Mouse (Mus musculus) heart, embryonic 15.5 days (tissue): ENCODE data around the gene Rab19. TPM values are rescaled to one million over a fixed set of nuclear protein-coding genes. Genes with fewer than 3 reads are reported as not detected.

Experiments used
- ATAC-seq: fragments of 200-750 bp; cut with Nextera tagmentation; replicated peaks from 2 replicates; pipeline ENCODE4 v1.8.0; 2017; ENCODE audit warnings: low read depth, moderate TSS enrichment; ENCODE audit not compliant: insufficient number of reproducible peaks, insufficient read depth, low FRiP score
- H3K27ac ChIP-seq: fragments of 300-500 bp; sonication (generic); 2 replicates; pipeline ENCODE4 v1.5.1; 2015; ENCODE audit warnings: mild to moderate bottlenecking, inconsistent platforms
- H3K27me3 ChIP-seq: fragments of 300-500 bp; sonication (generic); 2 replicates; pipeline ENCODE4 v1.6.1; 2015; ENCODE audit warnings: inconsistent platforms
- H3K36me3 ChIP-seq: fragments of 300-500 bp; sonication (generic); 2 replicates; pipeline ENCODE4 v1.6.1; 2015; ENCODE audit warnings: mild to moderate bottlenecking, inconsistent platforms
- H3K4me1 ChIP-seq: fragments of 300-500 bp; sonication (generic); replicated peaks from 2 replicates; pipeline ENCODE4 v1.6.1; 2015; ENCODE audit warnings: inconsistent platforms
- H3K4me2 ChIP-seq: fragments of 300-500 bp; sonication (generic); 2 replicates; pipeline ENCODE4 v1.6.1; 2015; ENCODE audit warnings: inconsistent platforms, mild to moderate bottlenecking, moderate library complexity
- H3K4me3 ChIP-seq: fragments of 300-500 bp; sonication (generic); 2 replicates; pipeline ENCODE4 v1.5.1; 2015; ENCODE audit warnings: mild to moderate bottlenecking, inconsistent platforms
- H3K9ac ChIP-seq: fragments of 300-500 bp; sonication (generic); 2 replicates; pipeline ENCODE4 v1.6.1; 2015; ENCODE audit warnings: mild to moderate bottlenecking, inconsistent platforms
- H3K9me3 ChIP-seq: fragments of 300-500 bp; sonication (generic); replicated peaks from 2 replicates; pipeline ENCODE4 v1.6.1; 2016; ENCODE audit warnings: inconsistent platforms
- WGBS: fragments of 180-500 bp; shearing (Covaris S2); methylation state at CpG from one replicate; pipeline ENCODE4 v1.1.7; 2015; ENCODE audit warnings: mixed read lengths; 5-methylcytosine and 5-hydroxymethylcytosine counted together
- polyA plus RNA-seq: library from polyadenylated mRNA; unstranded; fragments of >200 nt; fragmentation: Nextera tagmentation; extraction: Ambion mirVana; gene quantifications from 2 replicates; pipeline ENCODE4 v1.2.1, GENCODE M21; 2015

Rab19 gene
- polyA plus RNA-seq, 1 experiment from 2014 or later: 0.50 TPM

- no peaks in the 10 kb centered on the region for H3K36me3 ChIP-seq
- H3K4me3 ChIP-seq: no peak overlapping the region
- no peaks in the 10 kb centered on the region for H3K27me3 ChIP-seq
- 57% methylated on average over 8 of the region's 8 CpGs for WGBS
- H3K4me1 ChIP-seq: peaks cover 15% of the 10 kb centered on the region
- H3K9me3 ChIP-seq: no peaks in the 10 kb centered on the region
- H3K4me2 ChIP-seq: no peak overlapping the region
- no peak overlapping the region for H3K27ac ChIP-seq
- H3K9ac ChIP-seq: no peak overlapping the region
- no peak for ATAC-seq
Observed at GRCm38 (mm10) chr6:39379749-39380148, 1.2 kb upstream of the Rab19 start.

- no peak overlapping the region for H3K4me3 ChIP-seq
- H3K9me3 ChIP-seq: no peaks in the 10 kb centered on the region
- H3K36me3 ChIP-seq: no peaks in the 10 kb centered on the region
- H3K4me2 ChIP-seq: no peak overlapping the region
- ATAC-seq: no peak
- no peak overlapping the region for H3K27ac ChIP-seq
- no peaks in the 10 kb centered on the region for H3K27me3 ChIP-seq
- 80% methylated on average over 3 of the region's 3 CpGs for WGBS
- H3K9ac ChIP-seq: no peak overlapping the region
- peaks cover 15% of the 10 kb centered on the region for H3K4me1 ChIP-seq
Observed at GRCm38 (mm10) chr6:39380276-39380675, 699 bp upstream of the Rab19 start.

GRCm38 (mm10) chr6:39389988-39390387, 9.0 kb downstream of the Rab19 start:
- no peak overlapping the region for H3K4me2 ChIP-seq
- H3K27ac ChIP-seq: no peak overlapping the region
- H3K4me3 ChIP-seq: no peak overlapping the region
- H3K9ac ChIP-seq: no peak overlapping the region
- 86% methylated on average over 2 of the region's 2 CpGs for WGBS
- no peak for ATAC-seq
- H3K27me3 ChIP-seq: no peaks in the 10 kb centered on the region
- H3K9me3 ChIP-seq: no peaks in the 10 kb centered on the region
- no peaks in the 10 kb centered on the region for H3K36me3 ChIP-seq
- H3K4me1 ChIP-seq: no peaks in the 10 kb centered on the region

- Histone ChIP-seq H3K9me3 (no peaks in the 10 kb centered on the region), H3K4me3 (no peak overlapping the region), H3K4me1 (no peaks in the 10 kb centered on the region), H3K27me3 (no peaks in the 10 kb centered on the region), H3K36me3 (peaks cover 5% of the 10 kb centered on the region; the same call in 1 of the 2 replicates), H3K27ac (no peak overlapping the region), H3K9ac (no peak overlapping the region), H3K4me2 (no peak overlapping the region)
- 82% methylated on average over 4 of the region's 4 CpGs for WGBS
- ATAC-seq: no peak
Observed at GRCm38 (mm10) chr6:39395471-39395870, 14.5 kb downstream of the Rab19 start.

GRCm38 (mm10) chr6:39395916-39396315, 14.9 kb downstream of the Rab19 start:
- Histone ChIP-seq H3K4me3 (no peak overlapping the region), H3K4me2 (no peak overlapping the region), H3K27ac (no peak overlapping the region), H3K27me3 (no peaks in the 10 kb centered on the region), H3K9me3 (no peaks in the 10 kb centered on the region), H3K9ac (no peak overlapping the region), H3K36me3 (peaks cover 5% of the 10 kb centered on the region; the same call in 1 of the 2 replicates), H3K4me1 (no peaks in the 10 kb centered on the region)
- WGBS: 70% methylated on average over 4 of the region's 4 CpGs
- no peak for ATAC-seq

- Histone ChIP-seq H3K27ac (no peak overlapping the region), H3K4me2 (no peak overlapping the region), H3K27me3 (no peaks in the 10 kb centered on the region), H3K4me3 (no peak overlapping the region), H3K9me3 (no peaks in the 10 kb centered on the region), H3K4me1 (no peaks in the 10 kb centered on the region), H3K36me3 (peaks cover 5% of the 10 kb centered on the region; the same call in 1 of the 2 replicates), H3K9ac (no peak overlapping the region)
- WGBS: 96% methylated on average over 6 of the region's 6 CpGs
- no peak for ATAC-seq
Observed at GRCm38 (mm10) chr6:39397046-39397445, 16.1 kb downstream of the Rab19 start.

- H3K4me1 ChIP-seq: no peaks in the 10 kb centered on the region
- H3K27me3 ChIP-seq: no peaks in the 10 kb centered on the region
- ATAC-seq: no peak
- H3K27ac ChIP-seq: no peak overlapping the region
- peaks cover 6% of the 10 kb centered on the region; the same call in 1 of the 2 replicates for H3K36me3 ChIP-seq
- H3K4me2 ChIP-seq: no peak overlapping the region
- H3K9me3 ChIP-seq: no peaks in the 10 kb centered on the region
- no peak overlapping the region for H3K4me3 ChIP-seq
- no peak overlapping the region for H3K9ac ChIP-seq
- WGBS: 85% methylated on average over 9 of the region's 9 CpGs
Observed at GRCm38 (mm10) chr6:39398342-39398741, 17.4 kb downstream of the Rab19 start.

GRCm38 (mm10) chr6:39400343-39400742, 19.4 kb downstream of the Rab19 start:
- Histone ChIP-seq H3K9ac (no peak overlapping the region), H3K27ac (no peak overlapping the region), H3K36me3 (peaks cover 23% of the 10 kb centered on the region), H3K4me1 (no peaks in the 10 kb centered on the region), H3K27me3 (no peaks in the 10 kb centered on the region), H3K4me2 (no peak overlapping the region), H3K9me3 (no peaks in the 10 kb centered on the region), H3K4me3 (no peak overlapping the region)
- ATAC-seq: no peak
- WGBS: 74% methylated on average over 7 of the region's 7 CpGs

- no peak for ATAC-seq
- Histone ChIP-seq H3K9me3 (no peaks in the 10 kb centered on the region), H3K9ac (no peak overlapping the region), H3K4me1 (no peaks in the 10 kb centered on the region), H3K4me3 (no peak overlapping the region), H3K27ac (no peak overlapping the region), H3K4me2 (no peak overlapping the region), H3K36me3 (peaks cover 28% of the 10 kb centered on the region), H3K27me3 (no peaks in the 10 kb centered on the region)
- 82% methylated on average over 2 of the region's 2 CpGs for WGBS
Observed at GRCm38 (mm10) chr6:39403136-39403535, 22.2 kb downstream of the Rab19 start.

GRCm38 (mm10) chr6:39406480-39406879, 25.5 kb downstream of the Rab19 start:
- H3K9ac ChIP-seq: no peak overlapping the region
- 82% methylated on average over 5 of the region's 5 CpGs for WGBS
- no peaks in the 10 kb centered on the region for H3K4me1 ChIP-seq
- H3K4me2 ChIP-seq: no peak overlapping the region
- no peak for ATAC-seq
- no peaks in the 10 kb centered on the region for H3K27me3 ChIP-seq
- H3K27ac ChIP-seq: no peak overlapping the region
- no peak overlapping the region for H3K4me3 ChIP-seq
- peaks cover 23% of the 10 kb centered on the region for H3K36me3 ChIP-seq
- H3K9me3 ChIP-seq: no peaks in the 10 kb centered on the region

GRCm38 (mm10) chr6:39414106-39414505, 33.1 kb downstream of the Rab19 start:
- Histone ChIP-seq H3K27ac (no peak overlapping the region), H3K9me3 (no peaks in the 10 kb centered on the region), H3K4me1 (peaks cover 4% of the 10 kb centered on the region), H3K27me3 (peaks cover 8% of the 10 kb centered on the region; the same call in 1 of the 2 replicates), H3K9ac (no peak overlapping the region), H3K4me2 (no peak overlapping the region), H3K36me3 (no peaks in the 10 kb centered on the region; the same call in 1 of the 2 replicates), H3K4me3 (no peak overlapping the region)
- ATAC-seq: no peak
- whole genome bisulfite sequencing: 95% methylated on average over 1 of the region's 1 CpGs

GRCm38 (mm10) chr6:39415762-39416161, 34.8 kb downstream of the Rab19 start:
- no peak for ATAC-seq
- H3K4me1 ChIP-seq: peaks cover 6% of the 10 kb centered on the region
- H3K9ac ChIP-seq: no peak overlapping the region
- H3K9me3 ChIP-seq: no peaks in the 10 kb centered on the region
- no peaks in the 10 kb centered on the region for H3K36me3 ChIP-seq
- H3K27ac ChIP-seq: no peak overlapping the region
- H3K4me2 ChIP-seq: no peak overlapping the region
- WGBS: 47% methylated on average over 3 of the region's 5 CpGs
- H3K4me3 ChIP-seq: no peak overlapping the region
- H3K27me3 ChIP-seq: peaks cover 11% of the 10 kb centered on the region
